Mouse (Mus musculus) left cerebral cortex, adult 9 months (tissue): ENCODE data around the gene Lst1.

ENCODE experiments used
- DNase-seq, 2 experiments: peaks; one replicate each; pipeline ENCODE4 v3.0.0; 2022; ENCODE audit warnings: low spot score in 2 of 2

Gene Lst1

GRCm38 (mm10) chr17:35209785-35210535, 21.7 kb upstream of the Lst1 start:
- DNase-seq: no peak

DNA sequence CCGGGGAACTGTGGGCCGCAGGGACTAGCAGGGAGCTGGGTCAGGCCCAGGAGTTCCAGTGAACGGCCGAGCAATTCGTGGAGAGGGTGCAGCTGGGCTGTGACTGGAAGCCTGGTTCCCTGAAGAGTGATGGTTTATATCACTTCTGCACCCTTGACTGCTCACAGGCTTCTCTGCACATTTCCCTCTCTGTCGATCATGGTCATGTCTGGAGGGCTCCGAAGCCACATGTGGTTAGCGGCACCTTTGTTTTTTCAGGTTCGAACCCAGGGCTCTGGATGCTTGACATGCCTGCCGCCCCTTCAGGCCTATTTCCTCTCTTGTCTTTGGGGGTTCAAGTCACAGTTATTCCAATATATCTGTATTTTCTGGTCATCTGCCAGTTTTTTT, 17.1 kb upstream of the Lst1 start:
- no peak for DNase-seq

- no peak for DNase-seq
These were observed 16.5 kb upstream of the Lst1 start, which contains the start of gene Lta for GRCm38 (mm10) chr17:35204494-35205379. Lta (minus strand) TSS chr17:35205351.

DNA sequence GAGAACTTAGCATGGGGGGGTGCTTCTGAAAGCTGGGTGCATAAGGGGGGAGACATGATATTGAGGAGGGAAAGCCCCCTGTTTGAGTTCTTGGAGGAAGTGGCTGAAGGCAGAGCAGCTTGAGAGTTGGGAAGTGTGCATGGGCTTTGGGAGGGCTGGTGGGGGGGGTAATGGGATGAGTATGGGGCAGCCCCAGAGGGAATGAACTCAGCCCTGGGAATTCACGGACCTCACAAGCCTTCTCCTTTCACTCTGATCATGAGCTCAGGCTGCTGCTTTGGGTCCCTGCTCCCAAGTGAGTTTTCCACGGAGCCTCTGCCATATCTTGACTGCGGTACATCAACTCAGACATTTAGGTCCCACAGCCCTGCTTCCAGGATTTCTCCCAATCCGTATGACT, 14.2 kb upstream of the Lst1 start:
- DNase-seq: no peak

DNA sequence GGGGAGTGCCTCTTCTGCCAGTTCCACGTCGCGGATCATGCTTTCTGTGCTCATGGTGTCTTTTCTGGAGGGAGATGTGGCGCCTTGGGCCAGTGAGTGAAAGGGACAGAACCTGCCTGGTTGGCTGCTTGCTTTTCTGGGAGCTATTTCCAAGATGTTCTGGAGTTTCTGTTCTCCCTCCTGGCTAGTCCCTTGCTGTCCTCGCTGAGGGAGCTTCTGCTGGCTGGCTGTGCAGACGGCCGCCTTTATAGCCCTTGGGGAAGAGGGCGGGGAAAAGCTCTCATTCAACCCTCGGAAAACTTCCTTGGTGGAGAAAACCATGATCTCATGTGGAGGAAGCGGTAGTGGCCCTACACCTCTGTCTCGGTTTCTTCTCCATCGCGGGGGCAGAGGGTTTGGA, 13.5 kb upstream of the Lst1 start, which contains the start of gene Tnf:
Tnf (minus strand) TSS at position 221 of the 400 bp plus-strand sequence.
- peak in 1 of 2 experiments; percentile 21 for DNase-seq

DNA sequence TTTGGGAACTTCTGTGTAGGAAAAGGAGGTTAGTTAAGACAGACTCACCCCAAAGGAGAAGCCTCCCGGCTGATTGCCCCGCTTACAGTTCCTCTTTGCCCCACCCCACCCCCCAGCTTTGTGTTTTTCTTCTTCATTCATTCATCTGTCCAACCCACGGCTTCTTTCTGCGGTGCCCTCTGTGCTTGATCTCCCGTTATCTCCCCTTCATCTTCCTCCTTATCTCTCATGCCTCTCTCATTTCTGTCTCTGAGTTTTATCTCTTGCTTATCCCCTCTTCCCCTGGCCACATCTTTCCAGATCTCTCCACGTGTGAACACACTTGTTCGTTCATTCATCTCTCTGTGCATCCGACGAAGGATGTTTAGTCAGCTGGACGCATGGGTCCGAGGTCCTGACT, 12.9 kb upstream of the Lst1 start:
- DNase-seq: no peak

DNA sequence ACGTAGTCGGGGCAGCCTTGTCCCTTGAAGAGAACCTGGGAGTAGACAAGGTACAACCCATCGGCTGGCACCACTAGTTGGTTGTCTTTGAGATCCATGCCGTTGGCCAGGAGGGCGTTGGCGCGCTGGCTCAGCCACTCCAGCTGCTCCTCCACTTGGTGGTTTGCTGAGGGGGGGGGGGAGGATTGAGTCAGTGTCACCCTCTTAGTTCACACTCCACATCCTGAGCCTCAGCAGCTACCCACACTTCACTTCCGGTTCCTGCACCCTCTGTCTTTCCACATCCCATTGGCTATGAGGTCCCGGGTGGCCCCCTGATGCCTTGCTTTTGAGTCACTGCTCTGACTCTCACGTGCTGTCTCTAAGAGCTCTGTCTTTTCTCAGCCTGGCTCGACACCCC, 12.2 kb upstream of the Lst1 start:
- DNase-seq: no peak

- no peak for DNase-seq
These were observed 10.7 kb upstream of the Lst1 start for GRCm38 (mm10) chr17:35198946-35199345.

DNA sequence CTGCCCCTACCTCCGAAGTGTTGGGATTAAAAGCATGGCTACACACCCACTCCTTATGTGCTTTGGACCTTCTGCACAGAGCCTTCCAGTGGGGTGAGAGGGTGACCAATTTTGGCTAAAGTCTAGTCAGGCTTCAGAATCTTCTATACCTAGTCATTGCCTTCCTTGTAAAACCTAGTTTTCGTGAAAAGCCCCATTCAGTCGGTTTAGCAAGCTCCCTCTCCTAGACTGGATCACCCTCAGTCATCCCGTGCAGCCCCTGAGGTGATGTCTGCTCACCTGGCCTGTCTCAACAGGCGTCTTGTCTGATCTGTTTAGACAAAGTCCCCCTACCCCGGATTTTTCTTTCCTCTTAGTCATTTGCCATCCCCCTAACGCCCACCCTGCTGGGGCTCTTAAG, 9.8 kb upstream of the Lst1 start:
- DNase-seq: no peak

GRCm38 (mm10) chr17:35197126-35197525, 8.9 kb upstream of the Lst1 start:
- DNase-seq: no peak

- DNase-seq: no peak
These were observed 8.0 kb upstream of the Lst1 start for GRCm38 (mm10) chr17:35196321-35196641.

DNA sequence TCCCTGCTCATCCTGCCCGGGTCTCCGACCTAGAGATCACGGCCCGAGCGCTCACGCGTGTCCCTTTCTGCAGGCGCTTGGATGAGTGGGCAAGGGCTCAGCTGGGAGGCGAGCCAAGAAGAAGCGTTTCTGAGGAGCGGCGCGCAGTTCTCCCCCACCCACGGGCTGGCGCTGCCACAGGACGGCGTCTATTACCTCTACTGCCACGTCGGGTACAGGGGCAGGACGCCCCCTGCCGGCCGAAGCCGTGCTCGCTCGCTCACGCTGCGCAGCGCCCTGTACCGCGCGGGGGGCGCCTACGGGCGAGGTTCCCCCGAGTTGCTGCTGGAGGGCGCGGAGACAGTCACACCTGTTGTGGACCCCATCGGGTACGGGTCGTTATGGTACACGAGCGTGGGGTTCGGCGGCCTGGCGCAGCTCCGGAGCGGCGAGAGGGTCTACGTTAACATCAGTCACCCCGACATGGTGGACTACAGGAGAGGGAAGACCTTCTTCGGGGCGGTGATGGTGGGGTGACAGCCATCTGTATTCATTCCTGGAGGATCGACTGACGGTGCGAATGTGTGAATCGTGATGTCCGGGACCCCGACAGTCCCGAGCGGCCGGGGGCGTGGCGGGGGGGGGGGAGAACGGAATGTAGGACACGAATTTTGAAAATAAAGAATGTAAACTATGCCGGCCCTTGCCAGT, 7.5 kb upstream of the Lst1 start:
- peak in 1 of 2 experiments; percentile 82 for DNase-seq

DNA sequence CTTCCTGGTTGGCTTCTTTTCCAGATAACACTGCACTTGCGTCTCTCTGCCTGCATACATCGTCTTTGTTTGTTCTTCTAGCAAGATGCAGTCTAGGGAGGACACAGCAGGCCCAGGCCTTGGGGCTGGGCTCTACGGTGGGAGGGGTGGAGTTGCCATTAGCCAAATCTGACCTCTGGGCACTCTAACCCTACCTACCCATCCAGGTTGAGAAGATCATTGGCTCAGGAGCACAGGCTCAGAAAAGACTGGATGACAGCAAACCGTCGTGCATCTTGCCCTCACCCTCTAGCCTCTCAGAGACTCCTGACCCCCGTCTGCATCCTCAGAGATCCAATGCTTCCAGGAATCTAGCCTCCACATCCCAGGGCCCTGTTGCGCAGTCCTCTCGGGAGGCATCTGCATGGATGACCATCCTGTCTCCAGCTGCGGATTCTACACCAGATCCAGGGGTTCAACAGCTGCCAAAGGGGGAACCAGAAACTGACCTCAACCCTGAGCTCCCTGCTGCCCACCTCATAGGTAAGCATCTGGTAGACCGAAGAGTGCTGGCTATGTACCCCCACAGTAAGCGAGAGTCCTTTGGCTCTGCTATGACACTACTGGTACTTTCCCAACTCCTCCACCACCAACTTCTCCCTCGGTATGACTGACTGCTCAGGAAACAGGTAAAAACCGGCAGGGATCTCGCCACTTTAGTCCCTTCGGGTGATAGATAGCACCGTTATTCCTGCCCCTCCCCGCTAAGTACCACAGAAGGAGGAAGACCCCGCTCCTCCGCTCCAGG, 6.8 kb upstream of the Lst1 start:
- no peak for DNase-seq

GRCm38 (mm10) chr17:35193881-35194843, 5.9 kb upstream of the Lst1 start, which contains the start of gene Ltb:
Ltb (plus strand) TSS chr17:35194439.
- DNase-seq: no peak

- DNase-seq: no peak
These were observed 4.7 kb upstream of the Lst1 start for GRCm38 (mm10) chr17:35192924-35193323.

DNA sequence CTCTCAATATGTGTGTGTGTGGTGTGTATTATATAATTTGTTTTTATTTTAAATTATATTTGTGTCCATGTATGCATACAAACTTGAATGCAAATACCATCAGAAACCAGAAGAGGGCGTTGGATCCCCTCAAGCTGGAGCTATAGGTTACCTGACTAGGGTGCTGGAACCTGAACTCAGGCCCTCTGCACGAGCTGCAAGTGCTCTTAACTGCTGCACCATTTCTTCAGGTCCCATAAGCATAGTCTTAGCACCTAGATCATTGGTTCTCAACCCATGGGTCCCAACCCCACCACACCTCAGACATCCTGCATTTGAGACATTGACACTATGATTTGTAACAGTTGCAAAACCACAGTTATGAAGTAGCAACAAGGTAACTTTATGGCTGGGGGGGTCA, 3.5 kb upstream of the Lst1 start:
- no peak for DNase-seq

GRCm38 (mm10) chr17:35190096-35190495, 1.9 kb upstream of the Lst1 start:
- DNase-seq: no peak

DNA sequence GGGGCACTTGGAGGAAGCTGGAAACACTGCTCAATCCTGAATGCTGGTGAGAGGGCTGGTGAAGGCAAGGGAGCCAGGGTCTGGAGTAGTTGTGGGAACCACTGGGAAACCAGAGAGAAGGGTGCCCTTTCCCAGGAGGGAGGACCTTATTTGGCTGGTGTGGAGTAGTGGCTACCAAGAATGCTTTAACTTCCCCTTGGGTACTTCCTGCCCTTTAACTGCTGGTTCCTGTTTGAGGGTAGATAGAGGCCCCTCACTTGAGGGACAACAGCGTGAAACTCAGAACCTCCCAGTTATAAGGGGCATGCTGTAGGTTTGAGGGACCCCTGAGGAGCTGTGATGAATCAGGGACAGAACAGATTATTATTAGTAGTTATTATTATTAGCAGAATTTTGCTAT, 947 bp upstream of the Lst1 start:
- no peak for DNase-seq

GRCm38 (mm10) chr17:35187345-35187744, 894 bp downstream of the Lst1 start:
- DNase-seq: no peak

DNA sequence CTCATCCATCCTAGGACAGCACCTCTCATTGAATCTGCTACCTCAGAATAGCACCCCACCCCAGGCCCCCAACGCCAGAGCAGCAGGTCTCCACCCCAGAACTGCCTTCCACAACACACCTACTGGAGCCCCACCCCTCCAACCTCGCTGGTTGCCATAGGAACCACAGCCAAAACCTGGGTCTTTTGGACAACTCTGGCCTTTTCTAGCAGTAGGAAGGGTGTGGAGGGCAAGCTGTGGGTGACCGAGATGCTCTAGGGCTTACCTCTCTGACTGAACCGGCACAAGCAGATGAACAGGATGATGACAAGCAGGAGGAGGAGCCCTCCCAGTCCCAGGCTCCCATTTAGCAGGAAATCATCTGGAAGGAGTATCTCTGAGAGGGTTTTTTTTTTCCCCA, 1.6 kb downstream of the Lst1 start:
- DNase-seq: no peak
